Mouse (Mus musculus) kidney, adult 9 months (tissue): Measurements from ENCODE around the gene Olfr112.
"Not testable (repeated sequence)": the region's sequence is repeated elsewhere in the genome, so short reads cannot be mapped to it uniquely, and the experiment has no call there.

ENCODE experiments used
- DNase-seq: peaks from one replicate; pipeline ENCODE4 v3.0.0; 2022

Gene Olfr112

DNA sequence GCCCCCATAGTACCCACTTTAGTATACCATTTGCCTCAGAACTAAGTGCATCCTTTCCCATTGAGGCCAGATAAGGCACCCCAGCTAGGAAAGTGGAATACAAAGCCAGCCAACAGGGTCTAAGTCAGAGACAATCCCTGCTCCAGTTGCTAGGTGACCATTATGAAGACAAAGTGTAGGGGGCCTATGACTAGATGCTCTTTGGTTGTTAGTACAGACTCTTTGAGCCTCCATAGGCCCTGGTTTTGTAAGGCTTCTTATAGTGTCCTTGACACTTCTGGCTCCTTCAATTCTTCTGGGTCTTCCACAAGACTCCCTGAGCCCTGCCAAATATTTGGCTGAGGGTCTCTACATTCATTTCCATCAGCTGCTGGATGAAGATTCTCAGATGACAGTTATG is at the start of gene Olfr112:
Gene Olfr112, minus strand, starts transcription at position 101 of the 400 bp plus-strand sequence.
- DNase-seq: no peak

- no peak for DNase-seq
Measured at GRCm38 (mm10) chr17:37592643-37593042, 23.4 kb upstream of the Olfr112 start, which contains the start of gene Olfr114. Gene Olfr114 (minus strand): TSS chr17:37592743.

- DNase-seq: no peak
Measured at GRCm38 (mm10) chr17:37577563-37577962, 8.3 kb upstream of the Olfr112 start, which contains the start of gene Olfr113. Gene Olfr113 (minus strand): TSS chr17:37577663.

- DNase-seq: no peak
Measured at GRCm38 (mm10) chr17:37558913-37559615, 10.2 kb downstream of the Olfr112 start.

DNA sequence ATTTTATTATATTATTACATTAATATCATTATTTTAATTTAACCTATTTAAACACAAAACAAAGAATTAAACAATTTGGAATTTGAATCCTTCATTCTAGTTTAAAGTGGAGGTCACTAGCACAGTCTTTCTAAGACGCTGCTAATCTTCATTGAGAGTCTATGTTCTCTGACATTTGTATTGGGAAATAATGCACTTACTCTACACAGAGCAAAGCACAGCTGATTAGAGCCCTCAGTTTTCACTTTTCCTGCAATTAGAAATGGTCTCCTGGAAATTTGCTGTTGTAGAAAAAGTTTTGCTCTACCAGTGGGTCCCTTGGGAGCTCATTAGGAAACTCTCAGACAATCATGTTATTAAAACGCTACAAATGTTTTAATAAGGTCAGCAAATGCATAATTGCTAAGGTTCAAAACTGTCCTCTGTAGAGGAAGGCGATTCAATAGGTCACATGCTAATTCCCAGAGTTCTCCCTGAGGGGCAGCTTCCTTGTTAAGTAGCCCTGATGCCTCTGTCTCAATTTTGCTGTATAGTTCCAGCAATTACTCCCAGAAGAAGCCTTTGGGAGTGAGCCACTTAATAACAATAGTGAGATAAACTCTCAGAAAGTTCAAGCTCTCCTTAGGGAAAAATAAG is 25.3 kb downstream of the Olfr112 start:
- no peak for DNase-seq

GRCm38 (mm10) chr17:37541454-37542119 is 27.7 kb downstream of the Olfr112 start:
- no peak for DNase-seq

DNA sequence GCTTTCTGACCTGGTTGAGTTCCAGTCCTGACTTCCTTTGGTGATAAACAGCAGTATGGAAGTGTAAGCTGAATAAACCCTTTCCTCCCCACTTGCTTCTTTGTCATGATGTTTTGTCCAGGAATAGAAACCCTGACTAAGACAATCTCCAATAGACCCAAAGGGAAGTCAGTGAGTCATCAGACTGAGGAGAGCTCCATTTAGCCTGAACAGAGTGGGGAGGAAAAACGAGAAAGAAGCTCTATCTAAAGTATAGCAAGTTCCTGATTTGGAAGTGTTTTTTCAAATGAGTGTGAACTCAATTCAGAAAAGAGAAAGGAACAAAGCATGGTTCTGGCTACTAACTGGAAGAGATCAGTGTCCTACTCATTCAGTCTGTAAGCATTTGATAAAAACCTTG is 30.8 kb downstream of the Olfr112 start:
- DNase-seq: not testable (repeated sequence)

- DNase-seq: no peak
Measured at GRCm38 (mm10) chr17:37535173-37535572, 34.1 kb downstream of the Olfr112 start.

DNA sequence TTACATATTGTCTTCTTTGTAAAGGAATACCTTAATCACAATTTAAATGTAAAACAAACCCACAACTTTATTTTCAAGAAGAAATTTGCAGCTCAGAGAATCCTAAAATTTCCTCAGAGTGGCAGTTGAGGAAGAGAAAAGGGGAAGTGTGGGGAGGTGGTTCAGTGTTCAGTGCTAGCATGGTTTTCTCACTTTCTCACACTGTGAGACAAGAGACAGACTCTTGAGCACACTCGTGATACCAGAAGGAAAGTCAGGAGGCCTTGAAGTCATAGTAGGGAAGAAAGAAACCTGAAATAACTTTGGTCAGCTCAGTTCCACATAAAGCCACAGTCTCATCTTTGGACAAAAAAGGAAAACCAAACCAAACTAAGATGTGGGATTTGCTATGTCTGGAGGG is 43.8 kb downstream of the Olfr112 start:
- DNase-seq: not testable (repeated sequence)

DNA sequence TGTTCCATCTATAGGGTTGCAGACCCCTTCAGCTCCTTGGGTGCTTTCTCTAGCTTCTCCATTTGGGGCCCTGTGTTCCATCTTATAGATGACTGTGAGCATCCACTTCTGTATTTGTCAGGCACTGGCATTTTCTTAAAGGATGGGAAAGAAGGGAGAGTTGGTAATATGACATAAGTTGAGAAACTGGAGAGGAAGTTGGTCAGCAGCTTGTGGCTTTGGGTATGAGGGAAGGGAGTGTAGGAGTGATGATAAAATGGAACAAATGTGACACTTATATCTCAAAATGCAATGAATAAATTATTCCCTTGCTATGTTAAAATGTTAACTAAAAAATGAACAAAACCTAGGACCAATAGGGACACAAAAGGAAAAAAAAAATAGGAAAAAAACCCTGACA is 44.6 kb downstream of the Olfr112 start:
- not testable (repeated sequence) for DNase-seq
